Mouse (Mus musculus) kidney, adult 8-10 months (tissue): Measurements from ENCODE around the gene Ecm1.

ENCODE experiments used
- DNase-seq, 2 experiments: peaks; one replicate each; pipeline ENCODE4 v3.0.0; 2022

Gene Ecm1

GRCm38 (mm10) chr3:95739353-95740104, at the start of gene Ecm1:
Gene Ecm1 (minus strand): TSS chr3:95739569.
- peak; percentile 35 to 54 for DNase-seq

GRCm38 (mm10) chr3:95785501-95785900, 46.1 kb upstream of the Ecm1 start:
- no peak for DNase-seq

GRCm38 (mm10) chr3:95771985-95772384, 32.6 kb upstream of the Ecm1 start:
- DNase-seq: peak in 1 of 2 experiments; percentile 16

- DNase-seq: no peak
These were observed 26.2 kb upstream of the Ecm1 start for GRCm38 (mm10) chr3:95765534-95765933.

- no peak for DNase-seq
These were observed 24.4 kb upstream of the Ecm1 start for GRCm38 (mm10) chr3:95763811-95764210.

- no peak for DNase-seq
These were observed 23.6 kb upstream of the Ecm1 start for GRCm38 (mm10) chr3:95762961-95763360.

GRCm38 (mm10) chr3:95761771-95762170, 22.4 kb upstream of the Ecm1 start:
- no peak for DNase-seq

- DNase-seq: no peak
These were observed 21.3 kb upstream of the Ecm1 start for GRCm38 (mm10) chr3:95760656-95761055.

GRCm38 (mm10) chr3:95760106-95760505, 20.7 kb upstream of the Ecm1 start, which contains the start of gene Tars2:
Gene Tars2 (minus strand): TSS chr3:95760206.
- DNase-seq: no peak

- DNase-seq: no peak
These were observed 19.3 kb upstream of the Ecm1 start for GRCm38 (mm10) chr3:95758467-95759218.

GRCm38 (mm10) chr3:95756808-95757207, 17.4 kb upstream of the Ecm1 start:
- DNase-seq: no peak

- DNase-seq: peak; percentile 96 to 98
These were observed 15.2 kb upstream of the Ecm1 start for GRCm38 (mm10) chr3:95754345-95755206.

GRCm38 (mm10) chr3:95752935-95753334, 13.6 kb upstream of the Ecm1 start:
- no peak for DNase-seq

GRCm38 (mm10) chr3:95740406-95740805, 1.0 kb upstream of the Ecm1 start:
- DNase-seq: peak; percentile 39 to 45

- DNase-seq: no peak
These were observed 4.2 kb downstream of the Ecm1 start for GRCm38 (mm10) chr3:95735071-95735670.

- DNase-seq: no peak
These were observed 5.2 kb downstream of the Ecm1 start for GRCm38 (mm10) chr3:95734092-95734702.

- DNase-seq: peak; percentile 27 to 39
These were observed 6.4 kb downstream of the Ecm1 start for GRCm38 (mm10) chr3:95732744-95733521.

GRCm38 (mm10) chr3:95732297-95732696, 7.1 kb downstream of the Ecm1 start:
- DNase-seq: no peak

- DNase-seq: no peak
These were observed 7.6 kb downstream of the Ecm1 start for GRCm38 (mm10) chr3:95731802-95732201.

- DNase-seq: no peak
These were observed 8.9 kb downstream of the Ecm1 start for GRCm38 (mm10) chr3:95730431-95730830.

- no peak for DNase-seq
These were observed 10.5 kb downstream of the Ecm1 start for GRCm38 (mm10) chr3:95728906-95729305.
